Mouse (Mus musculus) testis, adult 2 months (tissue): ENCODE measurements at regions not wholly inside any gene's neighbourhood (a gene's known extent, or its start where the extent isn't known, plus 50 kb on each side); places are given as distances from the start of the nearest gene placed in this dataset.
A peak's percentile ranks its signal among the peaks of the same experiment; 100 is the strongest.

Experiments
- H3K27ac ChIP-seq: fragments of 200-500 bp; 2 replicates; pipeline ENCODE4 v1.5.1; 2012; ENCODE audit warnings: low read depth, low read length; ENCODE audit not compliant: control insufficient read depth, insufficient read depth
- H3K27me3 ChIP-seq: fragments of 200-500 bp; 2 replicates; pipeline ENCODE4 v1.6.1; 2012; ENCODE audit warnings: mild to moderate bottlenecking, low read length, moderate library complexity; ENCODE audit not compliant: control insufficient read depth, insufficient read depth
- H3K36me3 ChIP-seq: fragments of 200-500 bp; 2 replicates; pipeline ENCODE4 v1.6.1; 2012; ENCODE audit warnings: mild to moderate bottlenecking, low read length; ENCODE audit not compliant: control insufficient read depth, insufficient read depth
- H3K4me1 ChIP-seq: fragments of 200-500 bp; 2 replicates; pipeline ENCODE4 v1.6.1; 2012; ENCODE audit warnings: low read length; ENCODE audit not compliant: control insufficient read depth, insufficient read depth
- H3K4me3 ChIP-seq: fragments of 200-500 bp; 2 replicates; pipeline ENCODE4 v1.5.1; 2012; ENCODE audit warnings: low read depth, mild to moderate bottlenecking, low read length, moderate library complexity, mixed read lengths; ENCODE audit not compliant: control insufficient read depth
- CTCF ChIP-seq: fragments of 200-500 bp; IDR thresholded peaks from 2 replicates; pipeline ENCODE4 v1.5.1; 2012; ENCODE audit warnings: low read depth, mild to moderate bottlenecking, inconsistent platforms, low read length, moderate library complexity; ENCODE audit not compliant: control insufficient read depth, insufficient read depth, insufficient replicate concordance
- POLR2A ChIP-seq: fragments of 200-500 bp; IDR thresholded peaks from 2 replicates; pipeline ENCODE4 v1.6.1; 2012; ENCODE audit warnings: low read depth, mild to moderate bottlenecking, inconsistent platforms, low read length, moderate library complexity; ENCODE audit not compliant: control insufficient read depth

DNA sequence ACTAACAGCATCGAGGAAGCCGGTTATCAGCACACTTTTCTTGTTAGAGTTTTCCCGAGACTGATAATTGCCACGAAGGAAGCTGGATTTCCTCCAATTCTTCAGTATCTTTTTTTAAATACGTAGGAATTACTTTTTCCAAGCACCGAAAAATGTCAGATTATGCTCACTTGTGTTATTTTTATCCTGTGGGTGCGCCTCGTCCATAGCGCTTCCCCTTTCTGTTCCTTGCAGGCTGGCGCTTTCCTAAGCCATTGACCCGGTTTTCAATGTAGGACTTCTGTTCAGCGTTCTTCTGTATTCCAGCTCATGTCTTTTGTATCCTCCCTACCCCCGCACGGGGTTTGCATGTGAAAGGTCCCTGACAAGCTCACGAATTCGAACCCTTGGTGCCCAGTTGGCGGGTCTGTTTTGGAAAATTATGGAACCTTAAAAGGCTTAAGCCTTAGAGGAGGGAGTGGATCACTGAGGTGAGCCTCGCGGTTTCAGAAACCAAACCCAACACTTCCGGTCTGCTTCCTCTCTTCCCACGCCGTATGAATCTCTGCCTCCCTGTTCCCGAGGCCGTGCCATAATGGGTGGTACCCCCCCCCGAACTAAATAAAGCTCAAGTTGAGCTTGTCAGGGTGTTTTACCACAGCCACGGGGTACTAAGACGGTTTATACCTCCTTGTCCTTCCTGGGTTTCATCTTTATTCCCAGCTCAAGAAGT is 655.9 kb upstream of the Gm19410 start:
- Histone ChIP-seq H3K36me3 (no peaks in the 10 kb centered on the region), H3K4me1 (no peaks in the 10 kb centered on the region), H3K27ac (no peak overlapping the region), H3K27me3 (no peaks in the 10 kb centered on the region), H3K4me3 (peak overlapping the region; percentile 17)
- no peak for TF ChIP-seq POLR2A
- TF ChIP-seq CTCF, result no peak

DNA sequence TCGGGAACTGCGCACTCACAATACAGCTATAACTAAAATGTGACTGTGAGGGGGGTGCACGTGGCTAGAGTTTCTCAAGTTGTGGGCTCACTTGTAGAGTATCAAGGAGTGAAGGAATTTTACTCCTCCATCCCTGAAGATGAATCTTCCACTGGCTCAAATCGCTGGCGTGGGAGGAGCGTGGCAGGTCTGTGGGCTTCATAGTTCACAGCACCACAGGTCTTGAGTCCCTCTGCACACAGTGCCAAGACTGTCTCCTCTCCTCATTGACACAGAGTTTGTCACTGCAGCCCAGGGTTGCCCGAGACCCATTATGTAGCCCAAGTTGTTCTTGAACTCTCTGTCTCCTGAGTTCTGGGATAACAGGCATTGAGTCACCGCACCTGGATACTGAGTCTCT is 655.3 kb upstream of the Gm19410 start:
- no peaks in the 10 kb centered on the region for H3K4me1 ChIP-seq
- no peak overlapping the region for H3K27ac ChIP-seq
- H3K4me3 ChIP-seq, result no peak overlapping the region
- H3K36me3 ChIP-seq, result no peaks in the 10 kb centered on the region
- no peaks in the 10 kb centered on the region for H3K27me3 ChIP-seq
- TF ChIP-seq POLR2A, result no peak
- TF ChIP-seq CTCF, result no peak

DNA sequence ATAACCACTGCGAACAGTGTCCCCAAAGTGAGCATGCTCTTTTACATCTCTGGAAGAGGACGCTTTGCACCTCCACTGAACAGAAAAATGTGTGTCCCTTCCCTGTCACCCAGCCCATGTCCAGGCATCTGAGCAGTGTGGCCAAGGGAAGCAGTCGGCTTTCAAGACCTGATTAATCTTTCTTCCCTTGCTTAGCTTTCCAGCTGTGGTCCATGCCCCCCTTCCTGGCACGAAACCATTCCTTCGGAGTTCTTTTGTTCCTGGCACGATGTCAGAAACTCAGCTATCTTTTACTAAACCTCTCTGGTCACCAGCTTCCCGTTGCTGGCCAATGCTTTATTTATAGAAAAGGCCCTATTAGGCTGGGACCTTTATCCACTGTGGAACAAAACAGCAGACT is 654.5 kb upstream of the Gm19410 start:
- Histone ChIP-seq H3K27me3 (no peaks in the 10 kb centered on the region), H3K27ac (no peak overlapping the region), H3K4me1 (no peaks in the 10 kb centered on the region), H3K4me3 (no peak overlapping the region), H3K36me3 (no peaks in the 10 kb centered on the region)
- no peak for TF ChIP-seq POLR2A
- TF ChIP-seq CTCF, result no peak

DNA sequence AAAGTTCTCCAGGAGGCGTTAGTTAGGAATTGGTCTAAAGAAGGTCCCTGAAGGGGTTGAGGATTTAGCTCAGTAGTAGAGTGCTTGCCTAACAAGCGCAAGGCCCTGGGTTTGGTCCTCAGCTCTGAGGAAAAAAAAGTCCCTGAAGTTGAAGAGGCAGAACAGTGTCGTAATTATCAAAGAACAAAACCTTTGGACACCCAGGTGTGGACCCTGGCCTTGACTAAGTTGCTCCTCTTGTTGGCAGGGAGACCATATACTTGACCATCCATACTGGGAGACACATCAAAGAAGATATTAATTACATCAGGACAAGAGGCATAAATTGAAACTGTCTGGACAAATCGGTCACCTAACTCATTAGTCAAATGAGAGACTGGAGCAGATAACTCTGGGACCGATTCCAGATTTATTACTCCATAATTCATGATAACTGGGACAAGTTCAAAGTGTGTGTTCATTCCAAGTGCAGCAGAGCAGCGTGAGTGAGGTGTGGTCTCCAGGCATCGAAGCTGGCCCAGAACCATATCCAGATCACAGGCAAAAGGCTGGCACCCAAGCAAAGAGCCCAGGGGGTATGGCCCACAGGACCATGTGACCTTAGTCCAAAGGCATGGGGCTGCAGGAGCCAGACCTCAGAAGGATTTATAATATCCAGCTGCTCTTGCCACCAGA is 652.9 kb upstream of the Gm19410 start:
- Histone ChIP-seq H3K27ac (no peak overlapping the region), H3K4me3 (no peak overlapping the region), H3K27me3 (no peaks in the 10 kb centered on the region), H3K4me1 (no peaks in the 10 kb centered on the region), H3K36me3 (no peaks in the 10 kb centered on the region)
- TF ChIP-seq CTCF, result no peak
- TF ChIP-seq POLR2A, result no peak

DNA sequence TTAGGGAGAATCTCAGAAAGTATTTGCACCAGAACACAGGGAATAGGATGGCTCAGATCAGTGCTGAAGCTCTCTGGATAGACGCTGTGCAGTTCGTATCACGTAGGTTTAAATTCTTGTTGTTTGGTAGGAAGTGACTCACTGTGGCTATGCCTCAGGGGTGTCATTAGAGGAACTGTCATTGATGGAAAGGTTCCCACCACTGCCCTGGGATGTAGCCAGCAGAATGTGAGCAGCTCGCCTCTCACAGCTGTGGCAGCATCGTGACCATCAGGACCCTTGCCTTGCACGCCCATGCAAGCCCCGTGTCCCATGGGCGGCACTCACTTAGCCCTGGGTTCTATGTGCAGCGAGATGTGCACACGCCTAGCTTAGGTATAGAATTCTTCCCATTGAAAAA is 651.6 kb upstream of the Gm19410 start:
- TF ChIP-seq CTCF (no peak), POLR2A (no peak)
- Histone ChIP-seq H3K36me3 (no peaks in the 10 kb centered on the region), H3K4me1 (no peaks in the 10 kb centered on the region), H3K27me3 (no peaks in the 10 kb centered on the region), H3K27ac (no peak overlapping the region), H3K4me3 (no peak overlapping the region)

DNA sequence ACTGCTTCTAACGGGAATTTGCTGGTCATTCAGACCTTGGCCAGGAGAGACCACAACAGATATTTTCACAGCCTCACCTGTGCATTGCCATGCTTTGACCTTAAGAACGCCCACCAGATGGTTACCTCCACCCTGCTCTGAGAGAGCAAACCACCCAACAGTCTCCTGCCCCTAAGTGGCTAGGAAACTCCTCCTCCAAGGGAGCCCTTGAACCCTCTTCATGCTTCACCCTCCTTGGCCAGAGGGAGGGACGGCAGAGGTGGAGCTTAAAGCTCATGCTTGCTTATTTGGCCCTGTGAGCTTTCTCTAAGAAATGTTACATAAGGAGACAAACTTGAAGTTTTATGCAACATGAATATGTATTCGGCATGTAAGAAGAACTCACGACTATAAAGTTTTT is 645.0 kb upstream of the Gm19410 start:
- Histone ChIP-seq H3K27me3 (no peaks in the 10 kb centered on the region), H3K36me3 (no peaks in the 10 kb centered on the region), H3K4me3 (no peak overlapping the region), H3K27ac (no peak overlapping the region), H3K4me1 (no peaks in the 10 kb centered on the region)
- TF ChIP-seq CTCF (no peak), POLR2A (no peak)

DNA sequence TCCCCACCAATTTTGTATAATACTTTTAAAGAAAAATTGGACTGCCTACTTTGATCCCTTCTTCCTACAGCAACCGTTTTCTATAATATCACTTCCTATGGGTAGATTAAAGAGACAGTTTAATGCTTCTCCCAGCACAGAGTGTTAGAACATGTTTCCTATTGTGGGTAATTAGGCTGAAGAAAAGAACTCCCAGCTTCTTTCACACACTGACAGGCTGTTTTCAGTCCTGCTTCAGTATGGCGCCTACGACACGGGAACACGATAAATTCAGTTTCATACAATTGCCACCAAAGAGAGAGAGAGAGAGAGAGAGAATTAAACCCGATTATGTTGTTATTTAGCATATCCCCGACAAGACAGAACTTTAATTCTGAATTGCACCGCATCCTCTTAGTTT is 644.5 kb upstream of the Gm19410 start:
- TF ChIP-seq CTCF (no peak), POLR2A (no peak)

More for the DNA sequence above, 644.5 kb upstream of the Gm19410 start:
- no peaks in the 10 kb centered on the region for H3K36me3 ChIP-seq
- H3K27me3 ChIP-seq, result no peaks in the 10 kb centered on the region
- H3K4me3 ChIP-seq, result no peak overlapping the region
- no peaks in the 10 kb centered on the region for H3K4me1 ChIP-seq
- H3K27ac ChIP-seq, result no peak overlapping the region
